Mouse (Mus musculus): Measurements from ENCODE around the gene Cstf1.

- TF ChIP-seq EP300 (optimal IDR thresholded peaks at IDR 0.05) = no peak
- no peak for TF ChIP-seq CTCF (IDR thresholded peaks at IDR 0.05; ENCODE audit: low read depth)
These were observed 14.6 kb upstream of the Cstf1 start for GRCm38 (mm10) chr2:172355833-172356232.
